Mouse (Mus musculus) lung, postnatal 0 days (tissue): ENCODE data around the gene Ptpra.

ENCODE experiments used
- CTCF ChIP-seq: IDR thresholded peaks from 2 replicates; pipeline ENCODE4 v1.5.1; 2016; ENCODE audit warnings: antibody characterized with exemption, mild to moderate bottlenecking
- EP300 ChIP-seq: IDR thresholded peaks from 2 replicates; pipeline ENCODE4 v1.6.1; 2016; ENCODE audit warnings: antibody characterized with exemption, mild to moderate bottlenecking, control low read depth

- TF ChIP-seq EP300 = no peak
- TF ChIP-seq CTCF = no peak
Measured at GRCm38 (mm10) chr2:130491587-130491986, 41.5 kb downstream of the Ptpra start.
